ENCODE assay signal across 8 mouse cellular contexts in the genomic region with DNA sequence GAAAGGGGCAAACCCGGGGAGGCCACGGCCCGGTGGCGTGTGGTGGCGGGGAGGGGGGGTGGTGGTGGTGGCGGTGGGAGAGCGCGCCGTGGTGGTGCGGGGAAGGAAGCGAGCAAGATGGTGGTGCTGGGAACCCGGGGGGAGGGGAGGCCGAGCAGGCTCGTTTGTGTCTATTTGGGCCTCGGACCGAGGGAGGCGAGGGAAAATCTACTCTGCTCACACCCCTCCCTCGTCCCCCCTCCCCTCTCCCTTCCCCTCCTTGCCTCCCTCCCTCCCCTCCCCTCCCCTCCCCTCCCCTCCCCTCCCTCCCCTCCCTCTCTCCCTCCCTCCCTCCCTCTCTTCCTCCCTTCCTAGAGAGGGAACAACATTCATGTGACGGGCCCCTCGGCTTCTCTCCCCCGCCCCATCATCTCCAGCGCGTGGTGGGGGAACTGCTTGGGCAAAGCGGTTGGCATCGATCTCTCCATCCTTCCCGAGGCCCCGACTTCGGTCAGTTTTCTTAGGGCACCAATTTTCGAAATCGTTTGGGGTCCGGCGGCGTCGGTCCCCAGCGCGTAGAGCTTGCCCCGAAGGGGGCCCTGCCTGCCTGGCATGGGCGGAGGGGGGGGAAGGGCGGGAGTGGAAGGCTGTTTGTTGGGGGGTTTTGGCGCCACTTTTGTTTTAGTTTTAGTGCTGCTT. TPM values are rescaled to one million over a fixed set of nuclear protein-coding genes. Genes with fewer than 3 reads are reported as not detected.
DNase-seq lines count a peak whose midpoint lies in the region; ATAC-seq lines count a peak whose summit lies in the region.

No protein-coding gene starts in this region.

- H3K27me3 ChIP-seq in hindbrain, embryonic 16.5 days (replicated peaks; ENCODE audit: control insufficient read depth, insufficient read depth, low read length): no peaks in the 10 kb centered on the region

- intact Hi-C loops in left cerebral cortex, postnatal 10 days (cut with DNase I): loop anchor here (10.0 kb wide), 1 partner anchor 1274 kb away; the partner anchor contains the start of gene Tenm1

- no peaks in the 10 kb centered on the region for H3K36me3 ChIP-seq in hindbrain, embryonic 16.5 days (ENCODE audit: control insufficient read depth, insufficient read depth, low read length)

- WGBS in hindbrain, embryonic 16.5 days: 23% methylated on average over 20 of the region's 40 CpGs

- H3K9me3 ChIP-seq in hindbrain, embryonic 16.5 days (ENCODE audit: control insufficient read depth, low read length): no peaks in the 10 kb centered on the region; the same call in 1 of the 2 replicates

- H3K4me2 ChIP-seq in hindbrain, embryonic 16.5 days (ENCODE audit: low read length): peak overlapping the region; percentile 54

- peak; percentile 85 for ATAC-seq in hindbrain, embryonic 16.5 days
- ATAC-seq in megakaryocyte progenitor cell, adult 5-6 weeks (replicated peaks; ENCODE audit: poor library complexity): peak; percentile 53

- no peaks in the 10 kb centered on the region; the same call in 1 of the 2 replicates for H3K4me1 ChIP-seq in hindbrain, embryonic 16.5 days (ENCODE audit: control insufficient read depth, insufficient read depth, low read depth, low read length)

- H3K4me3 ChIP-seq in hindbrain, embryonic 16.5 days (ENCODE audit: low read length): peak overlapping the region; percentile 59

- peak overlapping the region; percentile 84 for H3K9ac ChIP-seq in hindbrain, embryonic 16.5 days (ENCODE audit: low read depth, low read length)

- H3K27ac ChIP-seq in hindbrain, embryonic 16.5 days (ENCODE audit: low read depth, low read length): peak overlapping the region; percentile 92

- DNase-seq in R1 (ENCODE audit: low read depth, low spot score): peak; percentile 88
- peak; percentile 89 for DNase-seq in cerebellum, postnatal 14 days
- peak; percentile 69 for DNase-seq in gastrocnemius, adult 18-20 months (ENCODE audit: low spot score)
- DNase-seq in left cerebral cortex, postnatal 10 days (ENCODE audit: extremely low spot score in 1 of 2, low spot score in 2 of 2): peak; percentile 81 to 91
- peak; percentile 64 for DNase-seq in right cerebral cortex, postnatal 25 days
- peak; percentile 50 to 60 for DNase-seq in urinary bladder, postnatal 36 days (ENCODE audit: low spot score in 2 of 2)

RNA-seq across cellular contexts. Expression of gene Stag2, which starts 1.4 kb away (rescaled TPM):
- 10 to 100 TPM; 44.8 to 52.3 TPM for total RNA-seq in gastrocnemius, adult 18-20 months (2021)
- polyA plus RNA-seq in hindbrain, embryonic 16.5 days (2015; fragmentation: Nextera tagmentation; extraction: Ambion mirVana): 17.2 and 17.9 TPM in 2 replicates
- total RNA-seq in left cerebral cortex, postnatal 10 days (2021): 10 to 100 TPM; 46.5 to 49.5 TPM
- total RNA-seq in megakaryocyte progenitor cell, adult 5-6 weeks (2015): 123 TPM in 2 replicates
- total RNA-seq in megakaryocyte progenitor cell, adult 5-6 weeks (2017): 512 and 624 TPM in 2 replicates

Comparison
In these comparisons a context has a peak if more than half of its experiments do, and no peak if none do; other contexts are left out.
1. Peak in every context shown above with its lines: DNase-seq, ATAC-seq, H3K4me3 ChIP-seq and H3K27ac ChIP-seq.